Mouse (Mus musculus) frontal cortex, postnatal 36 days (tissue): ENCODE data around the gene Slc16a1.
"Not testable (repeated sequence)": the region's sequence is repeated elsewhere in the genome, so short reads cannot be mapped to it uniquely, and the experiment has no call there.

Source experiments
- DNase-seq, 2 experiments: peaks; one replicate each; pipeline ENCODE4 v3.0.0; 2022; ENCODE audit warnings: low spot score in 2 of 2

Slc16a1 gene

DNA sequence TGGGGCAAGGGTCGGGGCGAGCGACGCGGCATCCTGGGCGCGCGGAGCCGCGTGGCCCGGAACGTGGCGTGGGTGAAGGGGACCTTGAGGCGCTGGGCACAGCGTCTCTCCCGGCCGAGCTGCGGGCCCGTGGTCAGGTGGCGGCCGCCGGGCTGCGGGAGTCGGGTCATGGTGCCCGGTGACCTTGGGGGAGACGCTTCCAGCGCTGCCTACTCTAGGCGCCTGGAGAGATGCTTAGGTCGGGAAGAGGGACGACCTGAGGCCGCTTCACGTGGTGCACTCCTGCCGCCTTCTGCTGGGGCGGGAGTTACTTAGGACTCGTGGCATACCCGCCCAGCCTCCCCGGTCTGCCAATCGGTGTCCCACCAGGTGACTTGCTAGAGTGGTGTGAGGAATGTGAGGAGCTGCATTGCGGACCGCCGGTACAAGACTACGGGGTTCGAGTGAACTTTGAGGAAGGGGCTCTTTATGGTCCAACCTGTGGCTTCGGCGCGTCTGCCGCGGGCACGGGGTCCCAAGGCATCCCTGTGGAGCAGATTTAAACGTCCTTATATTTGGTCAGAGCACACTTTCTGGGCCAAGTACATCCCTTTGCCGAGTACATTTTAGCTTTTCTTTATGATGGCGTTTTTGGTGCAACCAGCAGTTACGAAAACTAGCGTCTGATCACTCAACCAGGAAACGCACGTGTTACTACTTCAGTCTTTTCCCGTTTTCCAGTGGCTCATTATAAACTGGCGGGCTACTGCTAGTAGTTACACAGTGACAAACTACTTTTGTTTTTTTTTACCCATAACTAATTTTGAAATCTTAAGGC lies 672 bp downstream of the Slc16a1 start:
- DNase-seq = peak; percentile 50 to 54

DNA sequence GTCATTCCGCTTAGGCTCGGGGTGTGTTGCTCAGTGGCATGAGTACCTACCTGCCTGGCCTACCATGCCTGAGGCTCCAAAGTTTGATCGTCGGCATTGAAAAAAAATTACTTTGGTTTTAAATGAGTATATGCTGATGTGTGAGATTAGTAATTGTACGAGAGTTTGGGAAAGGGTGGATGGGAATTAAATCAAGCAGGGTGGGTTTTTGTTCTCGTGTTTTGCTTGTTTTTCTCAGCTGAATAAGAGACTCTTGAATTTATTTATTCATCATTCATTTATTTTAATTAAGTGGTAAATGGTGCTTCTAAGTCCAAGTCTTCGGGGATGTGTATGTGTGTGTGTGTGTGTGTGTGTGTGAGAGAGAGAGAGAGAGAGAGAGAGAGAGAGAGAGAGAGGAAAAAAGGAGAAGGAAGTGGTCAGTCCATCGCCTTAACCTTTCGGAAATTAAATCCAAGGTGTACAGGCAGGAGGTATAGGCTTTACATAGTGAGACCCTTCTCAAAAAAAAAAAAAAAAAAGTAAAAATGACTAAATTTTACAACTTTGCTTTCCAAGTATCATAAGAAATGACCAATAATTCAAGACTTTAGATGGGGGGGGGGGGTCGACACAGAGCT lies 1.4 kb downstream of the Slc16a1 start:
- DNase-seq = no peak

- DNase-seq = no peak
Observed at GRCm38 (mm10) chr3:104640855-104641254, 2.4 kb downstream of the Slc16a1 start.

DNA sequence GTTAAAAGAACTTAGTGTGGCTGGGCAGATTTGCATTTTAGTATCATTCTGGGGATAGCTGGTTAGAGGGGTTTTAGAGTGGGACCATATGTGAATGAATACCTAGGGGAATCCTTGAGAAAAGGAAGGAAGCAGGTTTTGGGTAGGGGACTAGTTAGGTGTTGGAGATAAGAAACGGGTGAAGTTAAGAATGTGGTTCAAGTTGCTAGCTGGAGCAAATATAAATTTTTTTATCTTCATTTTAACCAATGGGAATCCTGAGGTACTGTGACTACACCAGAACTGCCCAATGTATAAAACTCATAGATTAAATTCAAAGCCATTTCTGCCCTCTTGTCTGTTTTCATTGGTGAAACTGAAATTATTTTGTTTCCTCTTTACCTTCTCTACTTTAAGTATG lies 2.8 kb downstream of the Slc16a1 start:
- no peak for DNase-seq

- no peak for DNase-seq
Observed at GRCm38 (mm10) chr3:104643113-104643512, 4.6 kb downstream of the Slc16a1 start.

DNA sequence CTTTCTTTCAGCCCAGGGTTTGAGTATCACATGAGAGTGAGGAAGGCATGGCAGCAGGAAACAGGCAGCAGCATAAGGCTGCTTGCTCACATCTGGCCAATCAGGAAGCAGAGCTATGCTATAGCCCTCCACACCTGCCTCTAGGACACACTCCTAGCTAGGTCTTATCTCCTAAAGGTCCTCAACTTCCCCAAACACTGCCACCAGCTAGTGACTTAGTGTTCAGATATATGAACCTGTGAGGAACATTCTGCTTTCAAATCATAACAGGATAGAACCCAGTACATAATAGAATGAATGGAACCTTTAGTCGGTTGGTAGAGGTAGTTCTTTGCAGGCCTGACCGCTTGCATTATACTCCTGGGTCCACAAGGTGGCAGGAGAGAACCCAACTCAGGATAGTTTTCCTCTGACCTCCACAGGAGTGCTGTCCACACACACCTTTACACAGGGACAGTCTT lies 5.4 kb downstream of the Slc16a1 start:
- DNase-seq = peak; percentile 28 to 68

DNA sequence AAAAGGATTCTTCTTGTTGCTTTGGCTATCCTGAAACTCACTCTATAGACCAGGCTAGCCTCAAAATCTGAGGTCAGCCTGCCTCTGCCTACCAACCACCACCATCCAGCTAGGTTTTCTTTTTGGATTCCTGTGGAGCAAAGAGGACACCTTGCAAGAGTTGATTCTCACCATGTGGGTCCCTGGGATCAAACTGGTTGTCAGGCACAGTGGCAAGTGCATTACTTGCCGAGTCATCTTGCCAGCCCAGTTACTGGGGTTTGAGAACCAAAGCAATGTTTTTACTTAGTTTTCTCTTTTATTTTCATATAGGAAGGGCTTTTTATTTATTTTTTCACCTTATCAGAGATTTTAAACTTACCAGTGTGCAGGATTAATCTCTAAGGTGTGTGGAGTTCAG lies 5.9 kb downstream of the Slc16a1 start:
- no peak for DNase-seq

DNA sequence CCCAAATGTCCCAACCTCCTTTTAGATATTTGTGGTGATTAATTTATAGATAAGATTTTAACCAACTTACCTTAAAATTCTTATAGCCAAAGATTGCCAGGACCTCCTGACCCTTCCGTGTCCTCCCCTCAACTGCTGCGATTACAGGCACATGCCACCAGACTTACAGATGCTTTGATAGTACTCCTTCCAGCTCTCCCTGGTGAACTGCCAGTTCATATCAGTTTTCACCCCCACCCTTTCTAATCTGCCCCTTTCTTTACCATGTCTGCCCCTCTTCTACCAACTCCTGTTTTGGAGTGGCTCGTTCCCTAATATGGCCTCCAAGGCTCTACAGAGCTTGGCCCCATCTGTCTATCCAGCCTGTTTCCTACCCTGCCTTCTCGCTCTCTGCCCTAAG lies 15.8 kb downstream of the Slc16a1 start:
- no peak for DNase-seq

GRCm38 (mm10) chr3:104654921-104655320 lies 16.5 kb downstream of the Slc16a1 start:
- no peak for DNase-seq

- no peak for DNase-seq
Observed at GRCm38 (mm10) chr3:104658706-104659105, 20.2 kb downstream of the Slc16a1 start.

GRCm38 (mm10) chr3:104659758-104660157 lies 21.3 kb downstream of the Slc16a1 start:
- no peak for DNase-seq

- no peak for DNase-seq
Observed at GRCm38 (mm10) chr3:104660522-104660921, 22.1 kb downstream of the Slc16a1 start.

DNA sequence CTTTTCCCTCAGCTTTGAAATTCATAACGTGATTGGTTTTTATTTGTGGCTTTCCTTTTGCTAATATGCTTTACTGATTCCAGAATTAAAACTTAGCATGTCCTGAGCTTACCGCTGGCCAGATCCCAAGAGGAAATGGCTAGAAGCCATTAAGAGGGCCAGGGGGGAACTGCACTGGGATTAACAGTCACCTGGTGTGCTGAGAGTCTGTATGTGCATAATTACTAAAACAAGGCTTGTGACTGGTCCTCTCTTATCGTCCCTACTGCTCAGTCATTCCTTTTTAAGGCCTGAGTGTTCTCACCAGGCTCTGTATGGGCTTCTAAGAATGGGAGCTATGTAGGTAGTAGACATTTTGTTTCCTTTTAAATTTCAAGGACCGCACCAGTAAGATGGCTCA lies 23.5 kb downstream of the Slc16a1 start:
- DNase-seq = no peak

GRCm38 (mm10) chr3:104662926-104663325 lies 24.5 kb downstream of the Slc16a1 start:
- no peak for DNase-seq

GRCm38 (mm10) chr3:104666950-104667349 lies 28.5 kb downstream of the Slc16a1 start:
- DNase-seq = peak; percentile 63 to 91

DNA sequence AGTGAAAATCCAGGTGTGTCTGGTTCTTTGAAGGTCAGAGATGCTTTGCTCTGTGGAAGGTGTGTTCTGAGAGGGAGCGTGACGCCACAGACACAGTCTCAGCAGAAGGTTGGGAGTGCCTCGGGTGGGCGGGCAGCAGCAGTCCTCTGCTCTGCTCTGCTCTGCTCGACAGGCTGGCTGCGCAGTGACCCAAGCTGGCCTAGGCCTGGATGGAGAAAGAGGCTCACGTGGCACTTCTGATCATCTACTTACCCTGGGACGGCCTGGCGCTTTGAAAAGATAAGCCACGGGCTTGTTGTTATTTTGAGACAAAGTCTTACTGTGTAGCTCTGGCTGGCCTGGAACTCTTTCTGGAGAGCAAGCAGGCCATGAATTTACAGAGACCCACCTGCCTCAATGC lies 29.0 kb downstream of the Slc16a1 start:
- DNase-seq = no peak

- no peak for DNase-seq
Observed at GRCm38 (mm10) chr3:104668989-104669388, 30.5 kb downstream of the Slc16a1 start.

GRCm38 (mm10) chr3:104669856-104670182 lies 31.4 kb downstream of the Slc16a1 start:
- no peak for DNase-seq

- DNase-seq = not testable (repeated sequence)
Observed at GRCm38 (mm10) chr3:104670183-104671020, 31.9 kb downstream of the Slc16a1 start.

- peak in 1 of 2 experiments; percentile 46 for DNase-seq
Observed at GRCm38 (mm10) chr3:104671543-104671942, 33.1 kb downstream of the Slc16a1 start.

GRCm38 (mm10) chr3:104672041-104672440 lies 33.6 kb downstream of the Slc16a1 start:
- no peak for DNase-seq

DNA sequence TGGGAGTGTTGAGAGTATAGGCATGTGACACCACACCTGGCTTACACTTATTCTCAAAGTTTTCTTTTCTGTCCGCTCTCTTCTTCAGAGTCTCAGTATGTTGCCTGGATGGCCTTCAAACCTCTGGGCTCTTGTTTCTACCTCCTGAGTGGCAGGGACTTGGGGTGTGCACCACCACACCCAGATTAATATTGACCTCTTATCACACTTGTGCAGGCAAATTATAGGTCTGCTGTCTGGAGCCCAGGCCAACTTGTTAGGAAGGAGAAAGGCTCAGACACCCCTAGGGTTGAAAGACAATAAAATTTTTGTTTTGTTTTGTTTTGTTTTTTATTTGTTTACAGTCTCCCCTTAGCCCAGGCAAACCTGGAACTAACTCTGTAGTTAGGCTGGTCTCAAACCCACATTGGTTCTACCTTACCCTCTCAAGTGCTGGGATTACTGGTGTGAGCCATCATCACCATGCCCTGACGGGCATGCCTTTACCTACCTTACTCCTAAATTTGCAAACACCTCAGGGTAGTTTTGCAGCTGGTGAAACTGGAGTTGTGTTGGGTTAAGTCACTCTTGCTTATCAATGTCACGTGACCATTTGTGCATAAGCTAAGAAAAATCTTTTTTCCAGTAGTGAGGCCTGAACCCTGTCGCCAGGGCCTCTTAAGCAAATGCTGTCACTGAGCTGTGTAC lies 35.3 kb downstream of the Slc16a1 start:
- DNase-seq = no peak
